Mouse (Mus musculus) liver, postnatal 0 days (tissue): ENCODE measurements around the gene Rhox4f. TPM values are rescaled to one million over a fixed set of nuclear protein-coding genes. Genes with fewer than 3 reads are reported as not detected.
"Not testable (repeated sequence)": the region's sequence is repeated elsewhere in the genome, so short reads cannot be mapped to it uniquely, and the experiment has no call there.

Experiments
- ATAC-seq: fragments of 200-750 bp; cut with Nextera tagmentation; 2 replicates; pipeline ENCODE4 v1.8.0; 2017; ENCODE audit warnings: mild to moderate bottlenecking, moderate library complexity
- DNase-seq: peaks from one replicate; pipeline ENCODE4 v3.0.0-alpha.2; 2016
- H3K27ac ChIP-seq: fragments of 300-500 bp; sonication (generic); 2 replicates; pipeline ENCODE4 v1.5.1; 2014; ENCODE audit warnings: antibody characterized with exemption, moderate library complexity, mild to moderate bottlenecking, low read depth
- H3K27me3 ChIP-seq: fragments of 300-500 bp; sonication (generic); 2 replicates; pipeline ENCODE4 v1.6.1; 2014; ENCODE audit warnings: low read length, control low read depth, mixed read lengths; ENCODE audit not compliant: insufficient read depth
- H3K36me3 ChIP-seq: fragments of 300-500 bp; sonication (generic); replicated peaks from 2 replicates; pipeline ENCODE4 v1.6.1; 2014; ENCODE audit warnings: mild to moderate bottlenecking, control low read depth, low read length, moderate library complexity, mixed read lengths; ENCODE audit not compliant: insufficient read depth
- H3K4me1 ChIP-seq: fragments of 300-500 bp; sonication (generic); 2 replicates; pipeline ENCODE4 v1.6.1; 2014; ENCODE audit warnings: antibody characterized with exemption, mild to moderate bottlenecking, control low read depth; ENCODE audit not compliant: insufficient read depth
- H3K4me2 ChIP-seq: fragments of 300-500 bp; sonication (generic); 2 replicates; pipeline ENCODE4 v1.6.1; 2014; ENCODE audit warnings: low read depth, mild to moderate bottlenecking, low read length, moderate library complexity, mixed read lengths
- H3K4me3 ChIP-seq: fragments of 300-500 bp; sonication (generic); 2 replicates; pipeline ENCODE4 v1.5.1; 2014; ENCODE audit warnings: low read depth, low read length
- H3K9ac ChIP-seq: fragments of 300-500 bp; sonication (generic); replicated peaks from 2 replicates; pipeline ENCODE4 v1.6.1; 2014; ENCODE audit warnings: mild to moderate bottlenecking, moderate library complexity
- H3K9me3 ChIP-seq: fragments of 300-500 bp; sonication (generic); 2 replicates; pipeline ENCODE4 v1.6.1; 2016; ENCODE audit warnings: mild to moderate bottlenecking, control low read depth, low read length, mixed read lengths
- WGBS: fragments of 180-500 bp; shearing (Covaris S2); extraction: QIAGEN DNeasy Blood & Tissue Kit; methylation state at CpG from one replicate; pipeline ENCODE4 v1.1.7; 2014; ENCODE audit not compliant: insufficient replicate concordance; 5-methylcytosine and 5-hydroxymethylcytosine counted together
- polyA plus RNA-seq: library from polyadenylated mRNA; unstranded; fragments of >200 nt; fragmentation: Nextera tagmentation; extraction: Ambion mirVana; gene quantifications from 2 replicates; pipeline ENCODE4 v1.2.1, GENCODE M21; 2015

The Rhox4f gene
- polyA plus RNA-seq = not detected in 2 replicates

GRCm38 (mm10) chrX:37607604-37608003 lies at the start of gene Rhox4f:
Rhox4f (minus strand) TSS chrX:37607704.
- not testable (repeated sequence) for H3K4me2 ChIP-seq, DNase-seq, H3K36me3 ChIP-seq, ATAC-seq, H3K9me3 ChIP-seq, H3K27me3 ChIP-seq, H3K4me1 ChIP-seq, H3K27ac ChIP-seq, H3K9ac ChIP-seq, H3K4me3 ChIP-seq
- 87% methylated on average over 13 of the region's 19 CpGs for WGBS

GRCm38 (mm10) chrX:37651227-37651626 lies 43.7 kb upstream of the Rhox4f start, which contains the start of gene Rhox4g:
Rhox4g (minus strand) TSS chrX:37651327.
- not testable (repeated sequence) for H3K27me3 ChIP-seq, H3K4me2 ChIP-seq, H3K4me3 ChIP-seq, H3K36me3 ChIP-seq, ATAC-seq, DNase-seq, H3K4me1 ChIP-seq, H3K9me3 ChIP-seq, H3K9ac ChIP-seq, H3K27ac ChIP-seq
- WGBS = 88% methylated on average over 13 of the region's 20 CpGs

- WGBS = 79% methylated on average over 6 of the region's 6 CpGs
- H3K4me2 ChIP-seq, H3K36me3 ChIP-seq, ATAC-seq, H3K9ac ChIP-seq, DNase-seq, H3K27me3 ChIP-seq, H3K27ac ChIP-seq, H3K4me1 ChIP-seq, H3K4me3 ChIP-seq, H3K9me3 ChIP-seq: not testable (repeated sequence)
Measured at GRCm38 (mm10) chrX:37643370-37643769, 35.9 kb upstream of the Rhox4f start, which contains the start of gene Rhox2g. Rhox2g (minus strand) TSS chrX:37643470.

- 73% methylated on average over 2 of the region's 2 CpGs for WGBS
- ATAC-seq = not testable (repeated sequence)
Measured at GRCm38 (mm10) chrX:37628512-37628911, 21.0 kb upstream of the Rhox4f start, which contains the start of gene Rhox3g. Rhox3g (minus strand) TSS chrX:37628612.

GRCm38 (mm10) chrX:37580692-37581091 lies 26.8 kb downstream of the Rhox4f start, which contains the start of gene Rhox3f:
Rhox3f (plus strand) TSS chrX:37580992.
- H3K36me3 ChIP-seq, H3K9me3 ChIP-seq, DNase-seq, H3K9ac ChIP-seq, H3K27ac ChIP-seq, H3K27me3 ChIP-seq, ATAC-seq, H3K4me1 ChIP-seq, H3K4me2 ChIP-seq, H3K4me3 ChIP-seq: not testable (repeated sequence)

More at GRCm38 (mm10) chrX:37628512-37628911, 21.0 kb upstream of the Rhox4f start, which contains the start of gene Rhox3g:
- not testable (repeated sequence) for H3K9me3 ChIP-seq, H3K4me3 ChIP-seq, H3K27ac ChIP-seq, H3K4me2 ChIP-seq, H3K4me1 ChIP-seq, H3K9ac ChIP-seq, H3K36me3 ChIP-seq, H3K27me3 ChIP-seq, DNase-seq

GRCm38 (mm10) chrX:37572638-37573037 lies 34.9 kb downstream of the Rhox4f start:
- H3K9me3 ChIP-seq, H3K36me3 ChIP-seq, H3K9ac ChIP-seq, DNase-seq, H3K4me1 ChIP-seq, ATAC-seq, H3K4me3 ChIP-seq, H3K27me3 ChIP-seq, H3K27ac ChIP-seq, H3K4me2 ChIP-seq: not testable (repeated sequence)
- WGBS = 54% methylated on average over 2 of the region's 2 CpGs

- not testable (repeated sequence) for H3K27ac ChIP-seq, H3K4me2 ChIP-seq, H3K9me3 ChIP-seq, H3K9ac ChIP-seq, ATAC-seq, H3K36me3 ChIP-seq, H3K27me3 ChIP-seq, H3K4me1 ChIP-seq, DNase-seq, H3K4me3 ChIP-seq
- 88% methylated on average over 4 of the region's 8 CpGs for WGBS
Measured at GRCm38 (mm10) chrX:37571105-37571504, 36.4 kb downstream of the Rhox4f start, which contains the start of gene Rhox2f. Rhox2f (plus strand) TSS chrX:37571405.

- not testable (repeated sequence) for H3K27me3 ChIP-seq, H3K27ac ChIP-seq, DNase-seq, H3K4me2 ChIP-seq, H3K4me3 ChIP-seq, H3K4me1 ChIP-seq, H3K36me3 ChIP-seq, H3K9ac ChIP-seq, ATAC-seq, H3K9me3 ChIP-seq
- WGBS = 87% methylated on average over 10 of the region's 18 CpGs
Measured at GRCm38 (mm10) chrX:37557112-37557511, 50.4 kb downstream of the Rhox4f start, which contains the start of gene Rhox4e. Rhox4e (plus strand) TSS chrX:37557412.
